Mouse (Mus musculus) bone marrow macrophage, adult 2 months (primary cell): Measurements from ENCODE around the gene C3. TPM values are rescaled to one million over a fixed set of nuclear protein-coding genes. Genes with fewer than 3 reads are reported as not detected.
A peak's percentile ranks its signal among the peaks of the same experiment; 100 is the strongest.

Experiments
- H3K27ac ChIP-seq: 2 replicates; pipeline ENCODE4 v1.5.1; 2012; ENCODE audit warnings: low read depth, low read length; ENCODE audit not compliant: insufficient read depth
- H3K4me1 ChIP-seq: 2 replicates; pipeline ENCODE4 v1.6.1; 2012; ENCODE audit warnings: low read length; ENCODE audit not compliant: control insufficient read depth, insufficient read depth
- H3K4me3 ChIP-seq: 2 replicates; pipeline ENCODE4 v1.5.1; 2012; ENCODE audit warnings: mild to moderate bottlenecking, low read length, moderate library complexity; ENCODE audit not compliant: insufficient read depth
- CTCF ChIP-seq: IDR thresholded peaks from 2 replicates; pipeline ENCODE4 v1.5.1; 2012; ENCODE audit warnings: low read depth, mild to moderate bottlenecking, low read length, moderate library complexity
- POLR2A ChIP-seq: IDR thresholded peaks from 2 replicates; pipeline ENCODE4 v1.6.1; 2012; ENCODE audit warnings: mild to moderate bottlenecking, low read depth, low read length, borderline replicate concordance
- polyA plus RNA-seq: library from polyadenylated mRNA; stranded (reverse); fragments of >200 nt; gene quantifications from 2 replicates; pipeline ENCODE4 v1.2.4, GENCODE M21; 2012; ENCODE audit not compliant: missing spikeins, insufficient read depth, insufficient read length

Gene C3
- polyA plus RNA-seq, 1 experiment = 101 TPM

- Histone ChIP-seq H3K4me3 (no peak overlapping the region), H3K4me1 (peaks cover 15% of the 10 kb centered on the region), H3K27ac (no peak overlapping the region)
- TF ChIP-seq CTCF (no peak), POLR2A (no peak)
These were observed 4.6 kb downstream of the C3 start for GRCm38 (mm10) chr17:57223313-57223712.

GRCm38 (mm10) chr17:57221911-57222310 is 6.0 kb downstream of the C3 start:
- Histone ChIP-seq H3K4me3 (no peak overlapping the region), H3K4me1 (peaks cover 3% of the 10 kb centered on the region; the same call in 1 of the 2 replicates), H3K27ac (no peak overlapping the region)
- TF ChIP-seq CTCF (no peak), POLR2A (no peak)

DNA sequence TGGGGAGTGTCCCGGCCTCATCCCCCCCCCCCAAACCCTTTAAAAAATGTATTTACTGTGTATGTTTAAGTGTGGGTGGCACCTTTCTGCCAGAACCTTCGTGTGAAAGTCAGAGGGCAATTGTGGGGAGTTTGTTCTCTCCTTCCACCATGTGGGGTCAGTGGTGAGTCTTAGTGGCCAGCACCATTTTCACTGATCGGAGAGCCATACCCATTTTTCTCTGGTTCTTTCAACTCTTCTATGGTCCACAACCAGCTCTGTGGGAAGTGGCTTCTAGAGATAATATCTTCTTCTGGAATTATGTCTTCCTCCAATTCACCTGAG is 8.1 kb downstream of the C3 start:
- Histone ChIP-seq H3K27ac (no peak overlapping the region), H3K4me3 (no peak overlapping the region), H3K4me1 (no peaks in the 10 kb centered on the region; the same call in 1 of the 2 replicates)
- TF ChIP-seq POLR2A (no peak), CTCF (no peak)

GRCm38 (mm10) chr17:57219167-57219883 is 8.6 kb downstream of the C3 start:
- H3K4me3 ChIP-seq = no peak overlapping the region
- TF ChIP-seq POLR2A (no peak), CTCF (peak; percentile 42)
- no peaks in the 10 kb centered on the region; the same call in 1 of the 2 replicates for H3K4me1 ChIP-seq
- H3K27ac ChIP-seq = no peak overlapping the region

DNA sequence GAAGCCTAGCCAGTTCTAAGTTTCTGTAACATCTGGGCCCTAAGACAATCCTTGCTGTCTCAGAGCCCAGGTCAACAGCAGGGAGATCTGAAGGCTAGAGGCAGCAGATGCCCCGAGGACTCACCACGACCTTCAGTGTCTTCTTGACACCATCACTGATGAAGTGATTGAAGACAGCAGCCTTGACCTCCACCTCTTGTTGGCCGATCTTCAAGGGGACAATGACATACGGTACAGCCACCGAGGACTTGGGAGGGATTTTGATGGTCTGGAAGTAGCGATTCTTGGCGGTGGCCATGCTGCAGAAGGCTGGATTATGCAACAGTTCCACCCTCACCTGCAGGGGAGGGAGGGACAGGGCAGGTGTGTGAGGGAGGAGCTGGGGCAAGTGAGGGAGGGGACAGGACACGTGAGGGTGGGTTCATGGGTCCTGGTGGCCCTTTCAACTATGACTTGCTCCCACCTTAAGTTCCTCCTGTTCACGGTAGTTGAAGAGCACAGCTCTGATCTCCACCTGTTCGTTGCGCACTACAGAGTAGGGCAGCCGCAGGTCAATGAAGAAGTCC is 9.5 kb downstream of the C3 start:
- Histone ChIP-seq H3K4me1 (no peaks in the 10 kb centered on the region; the same call in 1 of the 2 replicates), H3K4me3 (no peak overlapping the region), H3K27ac (no peak overlapping the region)
- TF ChIP-seq CTCF (no peak), POLR2A (no peak)

- H3K4me3 ChIP-seq = no peak overlapping the region
- no peak for TF ChIP-seq CTCF
- TF ChIP-seq POLR2A = no peak
- H3K4me1 ChIP-seq = no peaks in the 10 kb centered on the region
- no peak overlapping the region for H3K27ac ChIP-seq
These were observed 13.1 kb downstream of the C3 start for GRCm38 (mm10) chr17:57214676-57215387.

DNA sequence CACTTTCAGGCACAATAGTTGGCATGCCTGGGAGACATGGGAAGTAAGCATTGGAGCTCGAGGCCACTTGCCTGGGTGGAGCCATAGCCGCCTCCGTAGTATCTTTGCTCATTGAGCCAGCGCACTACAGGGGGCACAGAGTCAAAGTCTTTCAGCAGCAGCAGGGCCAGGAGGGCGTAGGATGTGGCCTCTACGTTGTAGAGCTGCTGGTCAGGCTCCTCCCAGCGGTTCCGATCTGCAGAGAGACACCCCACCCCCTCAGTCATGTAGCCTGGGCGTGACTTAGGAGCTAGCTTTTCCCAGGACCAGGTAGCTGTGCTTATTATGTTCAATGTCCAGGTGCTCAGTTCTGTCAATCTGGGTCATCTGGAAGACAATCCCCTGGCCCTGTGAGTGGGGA is 16.4 kb downstream of the C3 start:
- H3K27ac ChIP-seq = no peak overlapping the region
- TF ChIP-seq CTCF (no peak), POLR2A (no peak)
- H3K4me3 ChIP-seq = no peak overlapping the region
- H3K4me1 ChIP-seq = no peaks in the 10 kb centered on the region

DNA sequence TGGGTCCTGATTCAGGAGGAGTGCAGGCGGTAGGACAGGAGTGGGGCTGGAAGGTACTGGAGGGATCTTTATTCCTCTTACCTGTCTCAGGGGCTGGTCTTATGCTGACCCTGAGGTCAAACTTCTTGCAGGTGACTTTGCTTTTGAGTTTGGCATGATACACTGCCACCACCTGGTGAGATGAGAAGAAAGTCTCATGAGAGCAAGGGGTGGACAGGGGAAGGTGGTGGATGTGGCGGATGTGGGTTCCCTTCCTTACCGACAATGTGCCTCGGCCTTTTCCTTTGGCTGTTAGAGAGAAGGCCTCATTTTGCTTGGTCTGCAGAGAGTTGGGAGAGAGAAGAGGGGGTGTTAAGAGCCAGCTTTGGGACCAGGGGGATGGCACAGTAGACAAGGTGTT is 18.6 kb downstream of the C3 start:
- Histone ChIP-seq H3K27ac (no peak overlapping the region), H3K4me1 (no peaks in the 10 kb centered on the region), H3K4me3 (no peak overlapping the region)
- TF ChIP-seq CTCF = no peak
- TF ChIP-seq POLR2A = no peak

GRCm38 (mm10) chr17:57207938-57208337 is 20.0 kb downstream of the C3 start:
- TF ChIP-seq POLR2A = no peak
- no peak for TF ChIP-seq CTCF

More at GRCm38 (mm10) chr17:57207938-57208337, 20.0 kb downstream of the C3 start:
- Histone ChIP-seq H3K4me1 (no peaks in the 10 kb centered on the region), H3K4me3 (no peak overlapping the region), H3K27ac (no peak overlapping the region)
